Mouse (Mus musculus) ES-E14 (cell line): ENCODE measurements at regions not wholly inside any gene's neighbourhood (a gene's known extent, or its start where the extent isn't known, plus 50 kb on each side); places are given as distances from the start of the nearest gene placed in this dataset.

Source experiments
- CHD2 ChIP-seq: IDR thresholded peaks from 2 replicates; pipeline ENCODE4 v1.6.1; 2014; ENCODE audit warnings: mild to moderate bottlenecking, low read depth, low read length, inconsistent platforms
- HCFC1 ChIP-seq: IDR thresholded peaks from 2 replicates; pipeline ENCODE4 v1.6.1; 2012; ENCODE audit warnings: low read length, inconsistent platforms, borderline replicate concordance; ENCODE audit not compliant: insufficient read depth
- MAFK ChIP-seq: IDR thresholded peaks from 2 replicates; pipeline ENCODE4 v1.6.1; 2014; ENCODE audit warnings: mild to moderate bottlenecking, low read depth, low read length, inconsistent platforms; ENCODE audit not compliant: insufficient read depth
- ZC3H11A ChIP-seq: IDR thresholded peaks from 2 replicates; pipeline ENCODE4 v1.6.1; 2012; ENCODE audit warnings: low read depth, mild to moderate bottlenecking, inconsistent platforms, low read length, borderline replicate concordance
- ZNF384 ChIP-seq: IDR thresholded peaks from 2 replicates; pipeline ENCODE4 v1.6.1; 2012; ENCODE audit warnings: low read depth, low read length, inconsistent platforms

- no peak for TF ChIP-seq HCFC1
- no peak for TF ChIP-seq ZC3H11A
- TF ChIP-seq MAFK, result no peak
- no peak for TF ChIP-seq ZNF384
- no peak for TF ChIP-seq CHD2
Observed at GRCm38 (mm10) chr5:64595220-64595619, 208.0 kb upstream of the Klf3 start.
